Mouse (Mus musculus) inflammation-experienced regulatory T-cells, adult 6 months (primary cell): ENCODE data around the gene Pak6. TPM values are rescaled to one million over a fixed set of nuclear protein-coding genes. Genes with fewer than 3 reads are reported as not detected.
"Not testable (repeated sequence)": the region's sequence is repeated elsewhere in the genome, so short reads cannot be mapped to it uniquely, and the experiment has no call there.

Experiments used
- ATAC-seq: one replicate; pipeline ENCODE4 v1.8.0; 2017
- polyA plus RNA-seq, 3 experiments: library from polyadenylated mRNA; unstranded; fragments of 100-300 nt; shearing (Covaris generic); gene quantifications; one replicate each; pipeline ENCODE4 v1.2.1; 2017

Gene Pak6
- polyA plus RNA-seq: under 1 TPM in 2 of 3 experiments, not detected in 1; 0.15 to 0.60 TPM

GRCm38 (mm10) chr2:118662902-118663803 lies at the start of gene Pak6:
Pak6 (plus strand) TSS chr2:118663303.
- peak; percentile 11 for ATAC-seq

GRCm38 (mm10) chr2:118618013-118618412 lies 45.1 kb upstream of the Pak6 start:
- no peak for ATAC-seq

GRCm38 (mm10) chr2:118620101-118620500 lies 43.0 kb upstream of the Pak6 start:
- ATAC-seq: no peak

GRCm38 (mm10) chr2:118620608-118621007 lies 42.5 kb upstream of the Pak6 start:
- ATAC-seq: peak; percentile 99

- ATAC-seq: no peak
Measured at GRCm38 (mm10) chr2:118629276-118629675, 33.8 kb upstream of the Pak6 start.

GRCm38 (mm10) chr2:118633441-118633840 lies 29.7 kb upstream of the Pak6 start:
- ATAC-seq: no peak

GRCm38 (mm10) chr2:118637258-118637657 lies 25.8 kb upstream of the Pak6 start:
- ATAC-seq: no peak

GRCm38 (mm10) chr2:118637888-118638526 lies 25.1 kb upstream of the Pak6 start:
- peak; percentile 59 for ATAC-seq

- no peak for ATAC-seq
Measured at GRCm38 (mm10) chr2:118638686-118639085, 24.4 kb upstream of the Pak6 start.

GRCm38 (mm10) chr2:118641147-118641546 lies 22.0 kb upstream of the Pak6 start:
- no peak for ATAC-seq

GRCm38 (mm10) chr2:118642431-118642830 lies 20.7 kb upstream of the Pak6 start:
- ATAC-seq: peak; percentile 90

- ATAC-seq: peak; percentile 53
Measured at GRCm38 (mm10) chr2:118642942-118643341, 20.2 kb upstream of the Pak6 start.

- ATAC-seq: no peak
Measured at GRCm38 (mm10) chr2:118646665-118647064, 16.4 kb upstream of the Pak6 start.

GRCm38 (mm10) chr2:118650697-118651096 lies 12.4 kb upstream of the Pak6 start:
- not testable (repeated sequence) for ATAC-seq

GRCm38 (mm10) chr2:118656688-118657281 lies 6.3 kb upstream of the Pak6 start:
- no peak for ATAC-seq

GRCm38 (mm10) chr2:118658457-118658856 lies 4.6 kb upstream of the Pak6 start:
- ATAC-seq: no peak

- no peak for ATAC-seq
Measured at GRCm38 (mm10) chr2:118659077-118659476, 4.0 kb upstream of the Pak6 start.

- no peak for ATAC-seq
Measured at GRCm38 (mm10) chr2:118659493-118659892, 3.6 kb upstream of the Pak6 start.

- ATAC-seq: peak; percentile 84
Measured at GRCm38 (mm10) chr2:118659998-118660452, 3.1 kb upstream of the Pak6 start.

GRCm38 (mm10) chr2:118661891-118662290 lies 1.2 kb upstream of the Pak6 start:
- no peak for ATAC-seq

GRCm38 (mm10) chr2:118663804-118664766 lies 982 bp downstream of the Pak6 start:
- ATAC-seq: no peak

GRCm38 (mm10) chr2:118664975-118665516 lies 1.9 kb downstream of the Pak6 start:
- no peak for ATAC-seq
